Mouse (Mus musculus) lung, adult 2 months (tissue): ENCODE results near the gene Nmnat2.

ENCODE experiments used
- CTCF ChIP-seq: fragments of 200-500 bp; IDR thresholded peaks from 2 replicates; pipeline ENCODE4 v1.5.1; 2011; ENCODE audit warnings: mild to moderate bottlenecking, low read length, control low read depth; ENCODE audit not compliant: insufficient read depth
- POLR2A ChIP-seq: fragments of 200-500 bp; IDR thresholded peaks from 2 replicates; pipeline ENCODE4 v1.6.1; 2011; ENCODE audit warnings: low read depth, mild to moderate bottlenecking, control low read depth, low read length, borderline replicate concordance; ENCODE audit errors: extremely low read depth

DNA sequence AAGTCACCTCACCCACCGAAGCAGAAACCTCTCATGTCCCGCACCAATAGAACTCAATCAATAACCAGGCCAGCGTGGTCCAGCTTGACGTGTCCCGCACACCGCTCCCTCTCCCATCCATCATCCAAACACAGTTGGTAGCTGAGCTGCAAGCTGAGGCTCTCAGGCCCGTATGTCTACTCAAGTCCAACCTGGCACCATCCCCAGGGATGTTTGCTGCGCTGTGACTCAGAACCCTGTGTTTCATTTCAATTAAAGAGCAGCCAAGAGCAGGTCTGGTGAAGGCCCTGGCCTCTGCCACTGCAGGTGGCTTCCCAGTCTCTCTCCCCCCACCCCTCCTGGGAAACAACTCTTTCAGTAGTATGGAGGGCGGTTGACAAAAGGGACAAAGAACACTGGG, 104.8 kb downstream of the Nmnat2 start:
- TF ChIP-seq CTCF: no peak
- TF ChIP-seq POLR2A: no peak
